Mouse (Mus musculus) heart, embryonic 13.5 days (tissue): ENCODE measurements around the gene Crabp2. TPM values are rescaled to one million over a fixed set of nuclear protein-coding genes. Genes with fewer than 3 reads are reported as not detected.

Experiments used
- ATAC-seq: fragments of 200-750 bp; cut with Nextera tagmentation; 2 replicates; pipeline ENCODE4 v1.8.0; 2017; ENCODE audit warnings: moderate TSS enrichment; ENCODE audit not compliant: insufficient number of reproducible peaks, low FRiP score, low TSS enrichment; ENCODE audit errors: extremely low read depth
- H3K27ac ChIP-seq: fragments of 300-500 bp; sonication (generic); replicated peaks from 2 replicates; pipeline ENCODE4 v1.5.1; 2015; ENCODE audit warnings: moderate library complexity, mild to moderate bottlenecking, inconsistent platforms
- H3K27me3 ChIP-seq: fragments of 300-500 bp; sonication (generic); replicated peaks from 2 replicates; pipeline ENCODE4 v1.6.1; 2015; ENCODE audit warnings: mild to moderate bottlenecking, inconsistent platforms
- H3K36me3 ChIP-seq: fragments of 300-500 bp; sonication (generic); 2 replicates; pipeline ENCODE4 v1.6.1; 2015; ENCODE audit warnings: mild to moderate bottlenecking, inconsistent platforms
- H3K4me1 ChIP-seq: fragments of 300-500 bp; sonication (generic); 2 replicates; pipeline ENCODE4 v1.6.1; 2015; ENCODE audit warnings: inconsistent platforms
- H3K4me2 ChIP-seq: fragments of 300-500 bp; sonication (generic); 2 replicates; pipeline ENCODE4 v1.6.1; 2015; ENCODE audit warnings: inconsistent platforms, mild to moderate bottlenecking, moderate library complexity
- H3K4me3 ChIP-seq: fragments of 300-500 bp; sonication (generic); 2 replicates; pipeline ENCODE4 v1.5.1; 2015; ENCODE audit warnings: moderate library complexity, mild to moderate bottlenecking, inconsistent platforms
- H3K9ac ChIP-seq: fragments of 300-500 bp; sonication (generic); 2 replicates; pipeline ENCODE4 v1.6.1; 2015; ENCODE audit warnings: inconsistent platforms, mild to moderate bottlenecking, moderate library complexity
- H3K9me3 ChIP-seq: fragments of 300-500 bp; sonication (generic); 2 replicates; pipeline ENCODE4 v1.6.1; 2016; ENCODE audit warnings: inconsistent platforms
- WGBS: fragments of 180-500 bp; shearing (Covaris S2); methylation state at CpG from one replicate; pipeline ENCODE4 v1.1.7; 2015; ENCODE audit warnings: mixed read lengths; 5-methylcytosine and 5-hydroxymethylcytosine counted together
- polyA plus RNA-seq: library from polyadenylated mRNA; unstranded; fragments of >200 nt; fragmentation: Nextera tagmentation; extraction: Ambion mirVana; gene quantifications from 2 replicates; pipeline ENCODE4 v1.2.1, GENCODE M21; 2015

Crabp2 gene
- polyA plus RNA-seq, 1 experiment from 2014 or later, result 8.4 TPM

DNA sequence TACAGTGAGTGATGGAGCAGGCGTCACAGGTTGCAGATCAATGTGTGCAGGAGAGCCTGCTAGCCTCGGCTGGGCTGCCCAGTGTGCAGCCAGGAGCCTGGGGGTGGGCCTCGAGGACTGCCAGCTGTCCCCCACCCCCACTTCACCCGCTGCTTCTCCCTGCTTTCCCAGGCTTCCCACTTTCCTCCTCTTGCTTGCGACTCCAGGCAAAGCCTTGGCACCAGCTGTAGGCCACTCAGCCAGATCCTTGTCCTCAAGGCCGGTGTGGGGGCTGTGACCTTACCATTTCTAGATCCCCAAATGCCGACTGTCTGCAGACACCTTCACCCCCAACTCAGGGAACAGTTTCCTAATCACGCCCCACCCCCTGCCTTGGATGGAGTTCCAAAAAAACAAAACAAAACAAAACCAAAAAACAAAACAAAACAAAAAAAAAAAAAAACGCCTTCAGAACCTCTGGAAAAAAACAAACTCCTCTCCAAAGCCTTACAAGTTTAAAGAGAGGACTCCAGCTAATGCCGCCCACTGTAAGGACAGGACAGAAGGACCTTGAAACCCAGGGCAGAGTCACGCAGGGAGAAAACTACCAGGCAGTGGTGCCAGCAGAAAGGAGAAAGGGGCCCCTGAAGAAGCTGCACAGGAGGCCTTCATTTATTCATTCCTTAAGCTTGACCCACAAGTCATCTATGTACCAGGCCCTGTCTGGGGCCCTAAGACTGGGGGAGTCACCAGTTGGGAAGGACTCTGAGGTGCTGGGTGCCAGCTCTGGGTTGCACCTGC is 52.5 kb downstream of the Crabp2 start:
- H3K27me3 ChIP-seq, result peaks cover 96% of the 10 kb centered on the region
- no peaks in the 10 kb centered on the region for H3K9me3 ChIP-seq
- H3K4me2 ChIP-seq, result peak overlapping the region; percentile 69
- H3K4me3 ChIP-seq, result peak overlapping the region; percentile 48; the same call in 1 of the 2 replicates
- no peak overlapping the region for H3K27ac ChIP-seq
- H3K9ac ChIP-seq, result no peak overlapping the region
- no peak for ATAC-seq
- peaks cover 27% of the 10 kb centered on the region for H3K4me1 ChIP-seq
- H3K36me3 ChIP-seq, result no peaks in the 10 kb centered on the region
- WGBS, result 8% methylated on average over 11 of the region's 11 CpGs

DNA sequence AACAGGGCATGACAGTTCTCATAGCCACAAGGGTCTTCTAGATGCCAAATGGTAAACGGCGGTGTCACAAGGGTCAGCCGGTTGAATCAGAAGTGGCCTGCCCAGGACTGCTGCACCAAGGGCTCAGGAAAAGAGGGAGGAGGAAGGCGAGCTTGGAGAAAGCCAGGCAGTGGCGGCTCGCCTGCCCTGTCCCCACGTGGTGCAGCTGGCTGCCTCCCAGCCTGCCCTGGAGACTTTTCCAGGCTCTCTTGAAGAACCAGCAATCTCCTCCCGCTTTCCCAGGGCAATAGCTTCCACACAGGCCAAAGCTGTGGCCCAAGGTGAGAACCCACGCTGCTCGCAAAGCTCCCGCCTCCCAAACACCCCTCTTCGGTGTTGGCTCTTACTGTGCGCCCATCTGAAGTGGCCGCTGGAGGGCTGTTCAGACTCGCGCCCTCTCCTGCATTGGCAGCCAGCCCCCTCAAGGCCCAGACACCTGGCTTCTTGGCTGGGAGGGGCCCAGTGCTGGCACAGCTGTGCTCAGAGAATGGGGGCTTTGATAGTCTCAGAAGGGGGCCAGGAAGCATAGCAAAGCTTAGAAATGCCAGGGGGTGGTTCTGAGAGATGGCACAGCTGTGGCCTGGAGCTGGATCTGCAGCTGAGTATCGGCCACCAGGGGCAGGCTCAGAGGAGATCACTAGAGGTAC is 54.0 kb downstream of the Crabp2 start:
- ATAC-seq, result no peak
- H3K4me1 ChIP-seq, result peaks cover 28% of the 10 kb centered on the region
- peaks cover 85% of the 10 kb centered on the region for H3K27me3 ChIP-seq
- H3K4me2 ChIP-seq, result no peak overlapping the region
- no peak overlapping the region for H3K9ac ChIP-seq
- H3K36me3 ChIP-seq, result no peaks in the 10 kb centered on the region
- no peaks in the 10 kb centered on the region for H3K9me3 ChIP-seq
- 3% methylated on average over 17 of the region's 17 CpGs for WGBS
- no peak overlapping the region for H3K27ac ChIP-seq
- 0 out of 2 replicates have a peak overlapping the region, but pooled peaks have one; percentile 4 for H3K4me3 ChIP-seq

Other genes starting within 250 kb of the Crabp2 start
- gene Lrrc71, start 200.0 kb upstream of the Crabp2 start, polyA plus RNA-seq, result 0.25 TPM in 1 of 2 replicates, not detected in the other
- gene Ntrk1, start 153.5 kb upstream of the Crabp2 start, polyA plus RNA-seq, result 0.66 and 1.5 TPM in 2 replicates
- 0.06 and 0.08 TPM in 2 replicates for gene Insrr, start 151.7 kb upstream of the Crabp2 start, polyA plus RNA-seq
- 17.1 and 18.1 TPM in 2 replicates for gene Pear1, start 124.4 kb upstream of the Crabp2 start, polyA plus RNA-seq
- gene Sh2d2a, start 101.9 kb upstream of the Crabp2 start, polyA plus RNA-seq, result 0.04 and 0.17 TPM in 2 replicates
- gene Prcc, start 63.1 kb upstream of the Crabp2 start, polyA plus RNA-seq, result 9.7 and 11.7 TPM in 2 replicates
- 127 and 141 TPM in 2 replicates for gene Hdgf, start 42.3 kb upstream of the Crabp2 start, polyA plus RNA-seq
- gene Mrpl24, start 29.2 kb upstream of the Crabp2 start, polyA plus RNA-seq, result 55.0 and 57.2 TPM in 2 replicates
- 28.9 and 30.1 TPM in 2 replicates for gene Isg20l2, start 18.4 kb upstream of the Crabp2 start, polyA plus RNA-seq
- 13.4 and 16.0 TPM in 2 replicates for gene Rrnad1, start 17.9 kb upstream of the Crabp2 start, polyA plus RNA-seq
- 18.7 and 18.9 TPM in 2 replicates for gene Nes, start 22.4 kb downstream of the Crabp2 start, polyA plus RNA-seq
- gene Bcan, start 51.6 kb downstream of the Crabp2 start, polyA plus RNA-seq, result 0.07 TPM in 1 of 2 replicates, not detected in the other
- not detected in 2 replicates for gene Hapln2, start 78.9 kb downstream of the Crabp2 start, polyA plus RNA-seq
- gene Gpatch4, start 94.4 kb downstream of the Crabp2 start, polyA plus RNA-seq, result 18.7 and 20.9 TPM in 2 replicates
- 144 and 156 TPM in 2 replicates for gene Naxe, start 109.8 kb downstream of the Crabp2 start, polyA plus RNA-seq
- not detected in 2 replicates for gene Ttc24, start 129.6 kb downstream of the Crabp2 start, polyA plus RNA-seq
- gene Iqgap3, start 133.3 kb downstream of the Crabp2 start, polyA plus RNA-seq, result 22.7 and 24.2 TPM in 2 replicates
- 35.5 and 37.1 TPM in 2 replicates for gene Mef2d, start 193.7 kb downstream of the Crabp2 start, polyA plus RNA-seq